Mouse (Mus musculus): ENCODE results near the gene Nat8f4. TPM values are rescaled to one million over a fixed set of nuclear protein-coding genes. Genes with fewer than 3 reads are reported as not detected.
"Not testable (repeated sequence)": the region's sequence is repeated elsewhere in the genome, so short reads cannot be mapped to it uniquely, and the experiment has no call there.

Nat8f4 gene
- polyA plus RNA-seq, 1 experiment from 2014 or later: 2.3 TPM

DNA sequence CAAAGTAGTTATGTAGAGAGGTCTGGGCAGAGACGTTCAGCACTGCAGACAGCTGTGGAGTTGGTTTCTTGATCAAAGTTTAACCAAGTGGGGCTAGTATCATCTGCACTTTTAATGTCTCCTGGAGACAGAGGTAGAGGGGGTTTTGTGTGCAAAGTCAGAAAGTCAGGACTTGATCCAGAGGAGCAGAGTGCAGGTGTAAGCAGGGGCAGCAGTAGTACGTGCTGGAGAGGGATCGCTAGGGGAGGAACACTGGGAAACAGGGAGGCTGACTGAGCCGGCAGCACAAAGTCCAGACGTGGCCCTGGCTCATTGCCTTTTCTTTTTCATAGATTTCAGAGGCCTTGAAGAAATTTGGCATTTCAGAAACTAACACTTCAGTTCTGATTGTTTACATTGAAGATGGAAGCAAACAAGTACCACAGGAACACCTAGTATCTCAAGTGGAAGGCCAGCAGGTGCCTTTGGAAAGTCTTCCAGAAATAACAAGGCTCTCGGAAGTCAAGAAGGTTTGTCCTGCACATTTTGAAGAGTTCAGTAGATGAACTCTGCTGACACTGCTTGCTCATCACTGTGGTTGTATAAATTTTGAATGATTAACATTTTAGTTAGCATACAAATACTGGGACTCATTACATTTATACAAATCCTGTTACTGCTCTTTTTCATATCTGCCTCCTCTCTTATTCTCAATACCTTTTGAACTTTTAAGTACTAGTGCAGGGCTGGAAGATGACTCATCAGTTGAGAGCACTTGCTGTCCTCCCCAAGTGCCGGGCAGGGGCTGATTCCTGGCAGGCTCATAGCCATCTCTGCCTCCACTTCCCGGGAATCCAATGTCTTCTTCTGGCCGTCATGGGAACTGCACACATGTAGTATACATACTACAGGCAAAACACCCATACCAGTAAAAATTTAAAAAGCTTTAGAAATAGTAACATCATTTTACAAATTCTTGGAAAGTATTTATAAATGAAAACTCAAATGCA, 23.1 kb upstream of the Nat8f4 start:
- no peak overlapping the region for H3K9ac ChIP-seq (ENCODE audit: low read depth, low read length)
- no peak for ATAC-seq (replicated peaks; ENCODE audit: insufficient number of reproducible peaks, low FRiP score, low TSS enrichment)
- no peaks in the 10 kb centered on the region for H3K9me3 ChIP-seq (replicated peaks; ENCODE audit: control insufficient read depth, low read length)
- H3K27ac ChIP-seq (ENCODE audit: low read depth, low read length): no peak overlapping the region
- peaks cover 32% of the 10 kb centered on the region for H3K36me3 ChIP-seq (ENCODE audit: control insufficient read depth, insufficient read depth, low read length)
- no peaks in the 10 kb centered on the region for H3K4me1 ChIP-seq (ENCODE audit: control insufficient read depth, insufficient read depth, low read length)
- H3K4me2 ChIP-seq: no peak overlapping the region
- H3K4me3 ChIP-seq (ENCODE audit: low read depth, low read length): no peak overlapping the region
- H3K27me3 ChIP-seq (ENCODE audit: control insufficient read depth, insufficient read depth, low read length): no peaks in the 10 kb centered on the region
- WGBS (ENCODE audit: insufficient replicate concordance): 87% methylated on average over 9 of the region's 9 CpGs

DNA sequence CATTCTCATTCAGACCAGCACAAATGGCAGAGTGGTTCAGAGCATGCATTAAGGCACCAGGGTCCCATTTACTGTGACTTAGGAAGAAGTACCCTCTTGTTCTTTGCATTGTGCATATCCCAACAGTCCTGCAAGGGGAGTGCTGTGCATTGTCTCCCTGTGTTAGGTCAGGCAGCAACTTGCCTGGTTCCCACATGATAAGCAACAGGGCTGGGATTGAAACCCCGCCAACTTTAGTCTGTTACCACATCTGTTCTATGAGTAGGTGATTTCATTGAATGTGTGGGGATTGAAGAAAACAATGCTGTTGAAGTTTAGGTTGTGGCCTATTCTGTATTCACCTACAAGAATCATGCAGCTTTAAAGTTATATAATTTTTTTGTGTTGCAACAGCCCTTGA, 22.0 kb upstream of the Nat8f4 start:
- Histone ChIP-seq H3K36me3 (ENCODE audit: control insufficient read depth, insufficient read depth, low read length) (peaks cover 33% of the 10 kb centered on the region), H3K9ac (ENCODE audit: low read depth, low read length) (no peak overlapping the region), H3K4me1 (ENCODE audit: control insufficient read depth, insufficient read depth, low read length) (no peaks in the 10 kb centered on the region), H3K27ac (ENCODE audit: low read depth, low read length) (no peak overlapping the region), H3K4me2 (no peak overlapping the region), H3K27me3 (ENCODE audit: control insufficient read depth, insufficient read depth, low read length) (no peaks in the 10 kb centered on the region), H3K9me3 (replicated peaks; ENCODE audit: control insufficient read depth, low read length) (no peaks in the 10 kb centered on the region), H3K4me3 (ENCODE audit: low read depth, low read length) (no peak overlapping the region)
- 76% methylated on average over 1 of the region's 1 CpGs for WGBS (ENCODE audit: insufficient replicate concordance)
- ATAC-seq (replicated peaks; ENCODE audit: insufficient number of reproducible peaks, low FRiP score, low TSS enrichment): no peak

DNA sequence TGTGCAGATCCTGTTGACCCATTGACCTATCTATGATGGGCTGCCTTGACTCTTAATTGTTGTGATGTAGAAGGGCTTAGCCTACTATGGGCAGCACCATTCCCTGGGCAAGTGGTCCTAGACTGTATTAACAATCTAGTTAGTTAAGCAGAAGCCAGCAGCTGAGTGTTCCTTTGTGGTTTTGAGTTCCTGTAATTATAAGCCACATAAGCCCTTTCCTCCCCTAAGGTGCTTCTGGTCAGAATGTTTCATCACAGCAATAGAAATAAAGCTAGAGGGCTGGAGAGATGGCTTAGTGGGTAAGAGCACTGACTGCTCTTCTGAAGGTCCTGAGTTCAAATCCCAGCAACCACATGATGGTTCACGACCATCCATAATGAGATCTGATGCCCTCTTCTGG, 19.0 kb upstream of the Nat8f4 start:
- Histone ChIP-seq H3K27ac (ENCODE audit: low read depth, low read length) (no peak overlapping the region), H3K27me3 (ENCODE audit: control insufficient read depth, insufficient read depth, low read length) (no peaks in the 10 kb centered on the region), H3K9me3 (replicated peaks; ENCODE audit: control insufficient read depth, low read length) (no peaks in the 10 kb centered on the region), H3K9ac (ENCODE audit: low read depth, low read length) (no peak overlapping the region), H3K4me3 (ENCODE audit: low read depth, low read length) (no peak overlapping the region), H3K4me1 (ENCODE audit: control insufficient read depth, insufficient read depth, low read length) (no peaks in the 10 kb centered on the region), H3K4me2 (no peak overlapping the region), H3K36me3 (ENCODE audit: control insufficient read depth, insufficient read depth, low read length) (peaks cover 30% of the 10 kb centered on the region)
- ATAC-seq (replicated peaks; ENCODE audit: insufficient number of reproducible peaks, low FRiP score, low TSS enrichment): no peak
- 88% methylated on average over 1 of the region's 1 CpGs for WGBS (ENCODE audit: insufficient replicate concordance)

DNA sequence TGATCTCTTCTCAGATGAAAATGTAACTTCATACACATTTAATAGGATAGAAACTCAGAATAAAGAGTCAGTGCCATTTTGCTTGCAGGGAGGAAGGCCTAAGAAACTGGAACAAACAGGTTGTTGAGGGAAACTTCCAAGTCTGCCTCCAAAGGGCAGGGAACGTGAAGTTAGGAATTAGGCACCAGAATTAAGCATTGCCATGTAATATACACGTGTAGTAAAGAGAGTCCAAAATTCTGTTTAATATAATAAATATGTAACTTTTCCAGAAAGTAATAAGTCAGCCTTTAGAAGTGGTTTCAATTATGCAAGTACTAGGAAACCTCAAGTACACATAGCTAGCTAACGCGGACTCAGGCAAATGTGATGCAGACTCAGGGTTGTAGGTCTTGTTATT, 14.7 kb upstream of the Nat8f4 start:
- Histone ChIP-seq H3K4me2 (no peak overlapping the region), H3K9ac (ENCODE audit: low read depth, low read length) (no peak overlapping the region), H3K27ac (ENCODE audit: low read depth, low read length) (no peak overlapping the region), H3K27me3 (ENCODE audit: control insufficient read depth, insufficient read depth, low read length) (no peaks in the 10 kb centered on the region), H3K4me3 (ENCODE audit: low read depth, low read length) (no peak overlapping the region), H3K36me3 (ENCODE audit: control insufficient read depth, insufficient read depth, low read length) (peaks cover 5% of the 10 kb centered on the region; the same call in 1 of the 2 replicates), H3K9me3 (replicated peaks; ENCODE audit: control insufficient read depth, low read length) (no peaks in the 10 kb centered on the region), H3K4me1 (ENCODE audit: control insufficient read depth, insufficient read depth, low read length) (peaks cover 7% of the 10 kb centered on the region)
- ATAC-seq (replicated peaks; ENCODE audit: insufficient number of reproducible peaks, low FRiP score, low TSS enrichment): no peak
- 93% methylated on average over 4 of the region's 4 CpGs for WGBS (ENCODE audit: insufficient replicate concordance)

DNA sequence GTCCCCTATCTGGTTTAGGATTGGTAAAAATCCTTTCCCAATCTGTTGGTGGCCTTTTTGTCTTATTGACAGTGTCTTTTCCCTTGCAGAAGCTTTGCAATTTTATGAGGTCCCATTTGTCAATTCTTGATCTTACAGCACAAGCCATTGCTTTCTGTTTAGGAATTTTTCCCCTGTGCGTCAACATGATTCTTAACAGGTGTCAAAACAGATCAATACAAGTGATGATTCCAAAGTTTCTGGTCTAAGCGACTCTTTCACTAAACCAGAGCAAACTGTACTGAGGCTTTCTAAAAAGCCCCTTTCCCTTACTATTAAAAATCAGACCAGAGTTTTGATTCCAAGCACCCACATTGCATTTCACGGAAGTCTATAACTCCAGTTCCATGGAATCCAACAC, 13.7 kb upstream of the Nat8f4 start:
- H3K9me3 ChIP-seq (replicated peaks; ENCODE audit: control insufficient read depth, low read length); H3K27me3 ChIP-seq (ENCODE audit: control insufficient read depth, insufficient read depth, low read length); H3K27ac ChIP-seq (ENCODE audit: low read depth, low read length); H3K4me2 ChIP-seq; H3K4me3 ChIP-seq (ENCODE audit: low read depth, low read length); H3K9ac ChIP-seq (ENCODE audit: low read depth, low read length); ATAC-seq (replicated peaks; ENCODE audit: insufficient number of reproducible peaks, low FRiP score, low TSS enrichment); H3K4me1 ChIP-seq (ENCODE audit: control insufficient read depth, insufficient read depth, low read length); H3K36me3 ChIP-seq (ENCODE audit: control insufficient read depth, insufficient read depth, low read length): not testable (repeated sequence)
- 93% methylated on average over 3 of the region's 3 CpGs for WGBS (ENCODE audit: insufficient replicate concordance)

DNA sequence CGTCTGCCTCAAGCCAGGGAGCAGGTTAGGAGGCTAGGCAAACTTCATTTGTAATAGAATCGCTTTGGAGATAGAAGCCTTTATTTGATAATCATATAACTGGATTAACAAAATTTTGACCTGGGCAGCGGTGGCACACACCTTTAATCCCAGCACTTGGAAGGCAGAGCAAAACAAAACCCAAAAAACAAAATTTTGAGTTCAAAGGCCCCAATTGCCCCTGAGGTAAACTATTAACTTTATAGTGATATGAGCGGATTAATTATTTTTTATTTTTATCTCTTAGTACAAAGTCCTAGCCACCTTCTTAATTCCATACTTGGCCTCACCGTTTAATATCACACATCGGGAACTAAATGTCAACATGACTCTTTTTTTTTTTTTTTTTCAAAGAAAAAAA, 11.9 kb upstream of the Nat8f4 start:
- WGBS (ENCODE audit: insufficient replicate concordance): 79% methylated on average over 6 of the region's 6 CpGs
- peak overlapping the region; percentile 79 for H3K27ac ChIP-seq (ENCODE audit: low read depth, low read length)

DNA sequence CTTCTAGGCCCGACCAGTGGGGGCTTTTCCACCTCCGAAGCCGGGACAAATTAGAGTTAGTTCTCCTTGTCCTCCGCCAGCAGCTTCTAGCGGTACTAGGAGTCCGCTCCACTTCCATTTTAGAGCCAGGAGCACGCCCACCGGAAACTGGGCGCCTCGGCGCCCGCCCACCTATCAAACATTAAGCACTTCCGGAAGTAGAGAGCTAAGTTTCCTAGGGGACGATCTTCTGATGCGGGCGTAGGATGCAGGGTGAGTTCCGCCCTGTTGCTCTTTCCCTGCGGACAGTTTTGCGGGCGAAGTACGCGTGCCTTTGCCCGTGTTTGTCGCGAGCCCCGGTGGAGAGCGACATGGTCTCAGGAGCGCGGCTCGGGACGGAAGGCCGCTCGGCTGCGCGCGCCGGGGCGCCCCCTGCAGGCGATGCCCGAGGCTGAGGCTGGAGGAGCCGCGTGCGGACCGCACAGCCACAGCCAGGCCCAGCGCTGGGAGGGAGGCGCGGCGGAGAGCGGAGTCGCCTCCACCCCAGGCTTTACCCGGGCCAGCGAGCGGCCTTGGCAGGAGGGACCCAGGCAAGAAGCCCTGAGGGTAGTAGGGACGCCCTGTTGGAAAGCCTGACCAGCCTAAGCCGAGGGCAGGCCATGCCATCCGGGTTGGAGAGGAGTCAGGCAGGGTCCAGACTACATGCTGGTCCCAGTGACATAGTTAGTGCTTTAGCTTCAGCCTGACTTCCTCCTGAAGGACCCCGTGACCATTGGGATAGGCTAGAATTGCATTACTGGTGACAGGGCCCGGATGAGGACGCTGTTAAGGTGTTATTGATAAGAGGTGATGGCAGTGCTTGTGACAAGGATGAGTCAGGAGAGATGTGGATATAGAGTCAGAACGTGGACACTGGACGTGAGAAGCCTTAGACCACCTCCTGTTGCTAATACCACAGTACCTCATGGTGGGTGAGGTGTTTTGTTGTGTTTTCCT, 11.1 kb upstream of the Nat8f4 start, which contains the start of gene Nat8f1:
Gene Nat8f1, minus strand, starts transcription at position 149 of the 975 bp plus-strand sequence.
- peak within 1 kb of the TSS; percentile 71 for H3K4me3 ChIP-seq (ENCODE audit: low read depth, low read length)
- H3K4me1 ChIP-seq (ENCODE audit: control insufficient read depth, insufficient read depth, low read length); H3K27me3 ChIP-seq (ENCODE audit: control insufficient read depth, insufficient read depth, low read length); H3K9me3 ChIP-seq (replicated peaks; ENCODE audit: control insufficient read depth, low read length); H3K36me3 ChIP-seq (ENCODE audit: control insufficient read depth, insufficient read depth, low read length): not testable (repeated sequence)
- ATAC-seq (replicated peaks; ENCODE audit: insufficient number of reproducible peaks, low FRiP score, low TSS enrichment): peak; percentile 95
- 1% methylated on average over 53 of the region's 61 CpGs for WGBS (ENCODE audit: insufficient replicate concordance)
- H3K27ac ChIP-seq (ENCODE audit: low read depth, low read length): peak within 1 kb of the TSS; percentile 79
- peak within 1 kb of the TSS; percentile 89 for H3K9ac ChIP-seq (ENCODE audit: low read depth, low read length)
- H3K4me2 ChIP-seq: peak within 1 kb of the TSS; percentile 83

More for the DNA sequence above, 11.9 kb upstream of the Nat8f4 start:
- Histone ChIP-seq H3K27me3 (ENCODE audit: control insufficient read depth, insufficient read depth, low read length) (no peaks in the 10 kb centered on the region), H3K9me3 (replicated peaks; ENCODE audit: control insufficient read depth, low read length) (no peaks in the 10 kb centered on the region), H3K36me3 (ENCODE audit: control insufficient read depth, insufficient read depth, low read length) (0 out of 2 replicates have a peak, but pooled peaks cover 2% of the 10 kb centered on the region), H3K4me2 (peak overlapping the region; percentile 83), H3K9ac (ENCODE audit: low read depth, low read length) (peak overlapping the region; percentile 89), H3K4me1 (ENCODE audit: control insufficient read depth, insufficient read depth, low read length) (peaks cover 7% of the 10 kb centered on the region), H3K4me3 (ENCODE audit: low read depth, low read length) (peak overlapping the region; percentile 71)
- ATAC-seq (replicated peaks; ENCODE audit: insufficient number of reproducible peaks, low FRiP score, low TSS enrichment): no peak

DNA sequence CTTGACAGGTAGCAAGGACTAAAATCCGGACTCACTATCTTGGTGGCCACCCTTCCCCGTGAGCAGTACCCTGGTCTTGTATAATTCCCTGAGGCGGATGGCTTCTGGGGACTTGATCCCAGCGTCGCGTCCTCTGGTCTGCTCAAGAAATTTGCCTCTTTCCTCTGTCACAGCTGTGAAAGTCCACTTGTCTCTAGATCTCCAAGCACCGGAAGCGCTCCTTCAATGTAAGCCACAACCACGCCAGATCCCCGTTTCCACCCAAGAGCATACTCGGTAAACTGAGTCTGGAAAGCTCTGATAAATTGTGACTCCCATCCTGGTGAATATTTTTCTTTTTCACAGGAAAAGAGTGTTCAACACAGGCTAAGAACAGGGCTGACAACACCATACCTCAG, 10.5 kb upstream of the Nat8f4 start:
- Histone ChIP-seq H3K36me3 (ENCODE audit: control insufficient read depth, insufficient read depth, low read length) (no peaks in the 10 kb centered on the region), H3K9me3 (replicated peaks; ENCODE audit: control insufficient read depth, low read length) (no peaks in the 10 kb centered on the region), H3K9ac (ENCODE audit: low read depth, low read length) (peak overlapping the region; percentile 89), H3K27ac (ENCODE audit: low read depth, low read length) (peak overlapping the region; percentile 79), H3K4me2 (peak overlapping the region; percentile 83), H3K4me1 (ENCODE audit: control insufficient read depth, insufficient read depth, low read length) (peaks cover 7% of the 10 kb centered on the region), H3K4me3 (ENCODE audit: low read depth, low read length) (peak overlapping the region; percentile 71), H3K27me3 (ENCODE audit: control insufficient read depth, insufficient read depth, low read length) (no peaks in the 10 kb centered on the region)
- WGBS (ENCODE audit: insufficient replicate concordance): 5% methylated on average over 11 of the region's 11 CpGs
- ATAC-seq (replicated peaks; ENCODE audit: insufficient number of reproducible peaks, low FRiP score, low TSS enrichment): no peak
